Mouse (Mus musculus) heart, adult 2 months (tissue): ENCODE data around the gene Ppp1r36.

ENCODE experiments used
- CTCF ChIP-seq: fragments of 200-600 bp; IDR thresholded peaks from 2 replicates; pipeline ENCODE4 v1.8.1; 2022; ENCODE audit warnings: antibody characterized with exemption, mild to moderate bottlenecking, moderate library complexity
- EP300 ChIP-seq: fragments of 200-500 bp; IDR thresholded peaks from 2 replicates; pipeline ENCODE4 v1.6.1; 2011; ENCODE audit warnings: low read depth, low read length, control low read depth; ENCODE audit not compliant: insufficient read depth
- POLR2A ChIP-seq: fragments of 200-500 bp; IDR thresholded peaks from 2 replicates; pipeline ENCODE4 v1.6.1; 2011; ENCODE audit warnings: mild to moderate bottlenecking, low read depth, low read length, control low read depth; ENCODE audit not compliant: insufficient read depth

- TF ChIP-seq POLR2A (no peak), CTCF (peak; percentile 33), EP300 (no peak)
Measured at GRCm38 (mm10) chr12:76372881-76373818, 44.2 kb upstream of the Ppp1r36 start.
